Mouse (Mus musculus) spleen, postnatal 36 days (tissue): ENCODE results near the gene Ttc23.

Source experiments
- DNase-seq, 2 experiments: peaks; one replicate each; pipeline ENCODE4 v3.0.0; 2022; ENCODE audit warnings: low spot score in 2 of 2, mixed read lengths in 1 of 2

Ttc23 gene

DNA sequence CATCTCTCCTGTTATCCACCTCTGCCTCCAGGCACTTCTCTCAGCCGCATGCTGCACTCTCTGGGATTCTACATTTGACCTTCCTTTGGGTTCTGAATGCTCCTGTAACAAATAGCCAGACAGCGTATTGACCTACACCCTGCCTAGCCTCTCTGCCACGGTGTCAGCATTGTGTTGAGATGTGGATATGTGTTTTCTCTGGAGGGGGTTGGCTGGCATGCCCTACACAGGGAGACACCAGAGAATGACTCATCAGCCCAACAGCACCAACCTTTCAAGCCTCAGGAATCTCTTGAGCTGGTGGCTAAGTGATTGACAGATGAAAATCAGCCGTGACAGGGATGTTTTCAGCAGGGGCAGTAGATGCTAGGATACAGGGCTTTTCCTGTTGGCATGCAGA lies 153.8 kb downstream of the Ttc23 start:
- no peak for DNase-seq

DNA sequence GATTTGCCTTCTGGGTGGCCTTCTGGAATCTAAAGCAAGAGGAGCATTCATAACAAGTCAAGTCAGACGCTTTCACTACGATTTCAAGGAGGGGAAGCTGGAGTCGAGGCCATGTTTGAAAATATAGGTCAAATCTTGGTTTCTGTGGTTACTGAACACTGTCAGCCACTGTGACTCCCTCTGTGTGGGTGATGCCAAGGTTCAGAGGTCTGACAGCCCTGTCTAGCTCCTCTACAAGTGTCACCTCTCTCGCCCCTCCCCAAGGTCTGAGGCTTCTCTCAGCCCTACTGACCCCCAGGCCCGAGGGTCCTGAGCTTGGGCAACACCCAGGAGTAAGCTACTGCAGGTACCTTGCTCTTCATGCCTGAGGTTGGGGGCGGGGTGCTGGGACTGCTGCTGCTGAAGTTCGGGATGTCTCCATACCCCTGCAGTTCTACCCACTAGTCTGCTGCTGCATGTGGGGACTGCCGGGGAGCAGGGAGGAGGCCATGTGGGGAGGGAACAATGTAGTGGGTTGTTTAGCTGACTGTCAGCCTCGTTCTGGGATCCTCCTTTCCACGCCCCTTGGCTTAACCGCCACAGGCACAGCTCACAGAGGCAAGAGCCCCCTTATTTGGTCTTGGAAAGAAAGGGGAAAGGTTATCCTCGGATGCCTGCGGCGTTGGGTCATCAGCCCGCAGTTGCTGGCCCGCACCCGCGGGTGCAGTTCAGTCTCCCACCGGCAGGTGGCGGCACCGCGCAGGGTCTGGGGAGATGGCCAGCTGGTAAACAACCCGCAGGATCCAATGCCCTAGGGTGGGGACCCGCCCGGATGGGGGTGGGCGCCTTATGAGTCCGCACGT lies 156.0 kb downstream of the Ttc23 start:
- peak; percentile 24 to 39 for DNase-seq

DNA sequence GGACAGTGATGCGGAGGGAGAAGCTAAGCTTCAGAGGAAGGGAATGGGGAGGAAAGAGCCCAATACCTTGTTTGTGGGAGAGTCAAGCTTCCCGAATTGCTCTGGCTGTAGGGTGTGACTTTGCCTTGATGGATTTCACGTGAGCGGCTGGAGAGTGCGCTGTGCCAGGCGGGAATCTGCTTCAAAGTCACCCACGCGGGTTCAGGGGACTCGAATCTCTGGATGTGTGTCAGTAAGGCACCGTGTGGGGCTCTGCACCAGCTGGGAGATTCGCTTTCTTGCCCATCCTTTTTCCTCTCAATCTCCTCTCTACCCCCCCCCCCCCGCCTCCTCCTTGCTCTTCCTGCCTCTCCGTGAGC lies 156.6 kb downstream of the Ttc23 start:
- DNase-seq: no peak
